Mouse (Mus musculus) midbrain, embryonic 11.5 days (tissue): ENCODE measurements at regions not wholly inside any gene's neighbourhood (a gene's known extent, or its start where the extent isn't known, plus 50 kb on each side); places are given as distances from the start of the nearest gene placed in this dataset.
A peak's percentile ranks its signal among the peaks of the same experiment; 100 is the strongest.
"Not testable (repeated sequence)": the region's sequence is repeated elsewhere in the genome, so short reads cannot be mapped to it uniquely, and the experiment has no call there.

Experiments used
- ATAC-seq: fragments of 200-750 bp; cut with Nextera tagmentation; 2 replicates; pipeline ENCODE4 v1.8.0; 2017; ENCODE audit warnings: moderate TSS enrichment, moderate library complexity; ENCODE audit not compliant: low FRiP score
- DNase-seq: peaks from one replicate; pipeline ENCODE4 v3.0.0; 2015; ENCODE audit warnings: low spot score; ENCODE audit errors: missing footprints
- H3K27ac ChIP-seq: fragments of 300-500 bp; sonication (generic); 2 replicates; pipeline ENCODE4 v1.5.1; 2014; ENCODE audit warnings: low read depth, low read length
- H3K27me3 ChIP-seq: fragments of 300-500 bp; sonication (generic); 2 replicates; pipeline ENCODE4 v1.6.1; 2014; ENCODE audit warnings: mild to moderate bottlenecking, low read length, moderate library complexity, mixed read lengths; ENCODE audit not compliant: control insufficient read depth, insufficient read depth
- H3K36me3 ChIP-seq: fragments of 300-500 bp; sonication (generic); 2 replicates; pipeline ENCODE4 v1.6.1; 2014; ENCODE audit warnings: mild to moderate bottlenecking, low read length, moderate library complexity, mixed read lengths; ENCODE audit not compliant: control insufficient read depth, insufficient read depth
- H3K4me1 ChIP-seq: fragments of 300-500 bp; sonication (generic); 2 replicates; pipeline ENCODE4 v1.6.1; 2014; ENCODE audit warnings: low read length; ENCODE audit not compliant: control insufficient read depth, insufficient read depth
- H3K4me2 ChIP-seq: fragments of 300-500 bp; sonication (generic); 2 replicates; pipeline ENCODE4 v1.6.1; 2014; ENCODE audit warnings: mild to moderate bottlenecking, moderate library complexity
- H3K4me3 ChIP-seq: fragments of 300-500 bp; sonication (generic); 2 replicates; pipeline ENCODE4 v1.5.1; 2014; ENCODE audit warnings: low read depth, low read length
- H3K9ac ChIP-seq: fragments of 300-500 bp; sonication (generic); 2 replicates; pipeline ENCODE4 v1.6.1; 2014; ENCODE audit warnings: low read length
- H3K9me3 ChIP-seq: fragments of 300-500 bp; sonication (generic); 2 replicates; pipeline ENCODE4 v1.6.1; 2016; ENCODE audit warnings: low read length; ENCODE audit not compliant: control insufficient read depth
- WGBS: fragments of 180-500 bp; shearing (Covaris S2); extraction: QIAGEN DNeasy Blood & Tissue Kit; methylation state at CpG from one replicate; pipeline ENCODE4 v1.1.7; 2014; 5-methylcytosine and 5-hydroxymethylcytosine counted together

DNA sequence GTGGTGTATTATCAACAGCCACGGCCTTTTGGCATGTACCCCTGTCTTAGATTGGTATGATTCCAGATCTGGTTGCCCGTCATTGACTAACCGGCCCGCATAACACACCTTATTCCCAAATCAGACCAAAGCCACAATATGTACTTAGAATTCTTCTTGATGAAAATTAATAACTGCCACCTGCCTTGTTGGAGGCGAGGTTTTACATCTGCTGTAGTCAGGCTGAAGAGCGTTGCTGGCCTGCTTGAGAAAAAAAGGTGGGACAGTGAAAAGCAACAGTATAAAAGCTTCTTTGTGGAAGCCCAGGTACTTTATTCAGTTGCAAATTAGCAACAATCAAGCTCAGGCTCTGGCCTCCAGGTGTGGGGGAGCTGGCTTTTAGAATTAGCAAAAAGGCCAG lies 223.6 kb upstream of the Car8 start:
- not testable (repeated sequence) for H3K4me1 ChIP-seq, H3K36me3 ChIP-seq, H3K27ac ChIP-seq, H3K27me3 ChIP-seq, DNase-seq, H3K4me2 ChIP-seq, ATAC-seq, H3K9ac ChIP-seq, H3K4me3 ChIP-seq, H3K9me3 ChIP-seq
- 91% methylated on average over 6 of the region's 6 CpGs for whole genome bisulfite sequencing

DNA sequence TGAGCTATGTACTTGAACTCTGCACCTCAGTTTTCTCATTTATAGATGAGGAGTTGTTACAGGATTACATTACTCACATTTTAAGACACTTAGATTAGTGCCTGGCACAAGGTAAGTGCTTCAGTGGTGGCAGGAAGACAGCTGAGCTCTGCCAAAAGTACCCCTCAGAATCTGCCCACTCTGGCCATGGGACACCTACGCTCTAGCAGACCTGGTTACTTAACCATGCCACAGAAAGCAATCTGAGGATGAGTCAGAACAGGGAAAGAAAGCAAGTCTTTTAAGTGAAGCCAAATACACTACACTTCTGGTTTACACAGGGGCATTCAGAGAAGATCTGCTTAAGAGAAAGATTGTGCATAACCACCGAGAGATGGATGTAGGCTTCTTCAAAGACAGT lies 215.5 kb upstream of the Car8 start:
- H3K4me3 ChIP-seq: no peak overlapping the region
- no peaks in the 10 kb centered on the region for H3K27me3 ChIP-seq
- H3K4me2 ChIP-seq: no peak overlapping the region
- H3K9ac ChIP-seq: no peak overlapping the region
- H3K27ac ChIP-seq: no peak overlapping the region
- H3K36me3 ChIP-seq: no peaks in the 10 kb centered on the region
- H3K9me3 ChIP-seq: no peaks in the 10 kb centered on the region
- DNase-seq: no peak
- no peaks in the 10 kb centered on the region for H3K4me1 ChIP-seq
- ATAC-seq: no peak
- WGBS: 90% methylated on average over 2 of the region's 2 CpGs

GRCm38 (mm10) chr4:8432393-8432792 lies 193.6 kb upstream of the Car8 start:
- no peak overlapping the region for H3K9ac ChIP-seq
- H3K4me2 ChIP-seq: no peak overlapping the region
- 0 out of 2 replicates have a peak, but pooled peaks cover 3% of the 10 kb centered on the region for H3K4me1 ChIP-seq
- H3K27ac ChIP-seq: no peak overlapping the region
- WGBS: 47% methylated on average over 2 of the region's 2 CpGs
- DNase-seq (peak; percentile 88), ATAC-seq (peak; percentile 70; the same call in 1 of the 2 replicates)
- H3K36me3 ChIP-seq: no peaks in the 10 kb centered on the region
- no peaks in the 10 kb centered on the region for H3K27me3 ChIP-seq
- H3K9me3 ChIP-seq: no peaks in the 10 kb centered on the region
- H3K4me3 ChIP-seq: no peak overlapping the region

GRCm38 (mm10) chr4:8431032-8431332 lies 192.1 kb upstream of the Car8 start:
- H3K36me3 ChIP-seq: no peaks in the 10 kb centered on the region
- no peak overlapping the region for H3K9ac ChIP-seq
- H3K27ac ChIP-seq: no peak overlapping the region
- H3K27me3 ChIP-seq: no peaks in the 10 kb centered on the region
- no peak overlapping the region for H3K4me2 ChIP-seq
- no peak for ATAC-seq
- 0 out of 2 replicates have a peak, but pooled peaks cover 3% of the 10 kb centered on the region for H3K4me1 ChIP-seq
- no peak for DNase-seq
- 61% methylated on average over 1 of the region's 1 CpGs for WGBS
- H3K4me3 ChIP-seq: no peak overlapping the region
- H3K9me3 ChIP-seq: no peaks in the 10 kb centered on the region

DNA sequence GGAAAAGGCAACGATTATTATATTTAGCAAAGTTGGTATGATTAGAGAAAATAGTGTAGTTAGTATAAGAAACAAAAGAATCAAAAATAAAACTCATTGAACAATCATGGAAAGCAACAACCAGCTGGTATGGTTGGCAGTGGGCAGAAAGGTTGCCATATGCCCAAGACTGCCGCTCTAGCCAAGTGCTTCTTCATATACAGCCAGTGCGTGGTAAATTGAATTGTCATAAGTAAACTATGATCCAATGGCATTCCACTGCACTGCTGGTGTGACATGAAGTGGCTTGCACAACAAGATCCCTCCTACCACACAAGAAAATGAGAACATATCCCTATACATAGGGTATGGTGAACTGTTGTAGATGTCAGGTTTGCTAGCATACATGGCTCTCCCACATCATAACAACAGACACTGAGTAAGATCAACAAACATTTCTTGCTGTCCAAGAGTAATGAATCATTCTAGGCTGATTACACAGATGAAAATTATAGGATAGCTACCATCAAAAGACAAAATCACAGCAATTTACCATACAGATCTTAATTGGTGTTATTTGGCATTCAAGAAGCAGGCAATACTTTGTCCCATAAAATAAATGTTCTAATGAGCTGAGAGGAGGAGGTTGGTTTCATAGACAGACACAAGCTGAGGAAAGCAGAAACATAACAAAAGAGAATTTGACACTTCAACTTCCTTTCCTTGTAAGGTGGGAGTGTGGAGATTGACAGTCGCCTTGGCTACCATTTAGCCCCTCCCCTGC lies 191.6 kb upstream of the Car8 start:
- Histone ChIP-seq H3K9me3 (no peaks in the 10 kb centered on the region), H3K4me1 (0 out of 2 replicates have a peak, but pooled peaks cover 3% of the 10 kb centered on the region), H3K27me3 (no peaks in the 10 kb centered on the region), H3K4me2 (no peak overlapping the region), H3K27ac (no peak overlapping the region), H3K36me3 (no peaks in the 10 kb centered on the region), H3K4me3 (no peak overlapping the region), H3K9ac (no peak overlapping the region)
- peak; percentile 47 for DNase-seq
- 88% methylated on average over 4 of the region's 4 CpGs for WGBS
- no peak for ATAC-seq

DNA sequence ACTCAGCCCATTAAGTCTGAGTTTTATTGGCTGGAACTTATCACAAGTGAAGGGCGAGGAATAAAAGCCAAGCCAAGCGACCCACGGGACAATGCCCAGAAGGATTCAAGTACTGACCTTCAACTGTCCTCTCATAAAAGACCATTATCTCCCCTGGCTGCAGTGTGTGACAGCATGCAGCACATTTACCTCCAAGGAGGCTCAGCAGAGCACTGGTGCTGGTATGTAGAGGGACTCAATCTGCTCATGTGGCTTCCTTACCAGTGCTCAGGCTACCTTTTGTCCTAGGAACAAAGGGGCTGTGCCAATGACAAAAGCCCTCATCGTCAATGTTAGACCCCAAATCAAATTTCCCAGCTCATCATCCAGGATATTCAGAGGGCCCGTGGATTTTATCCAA lies 190.9 kb upstream of the Car8 start:
- H3K27me3 ChIP-seq: no peaks in the 10 kb centered on the region
- no peak overlapping the region for H3K4me2 ChIP-seq
- 0 out of 2 replicates have a peak, but pooled peaks cover 3% of the 10 kb centered on the region for H3K4me1 ChIP-seq
- no peaks in the 10 kb centered on the region for H3K36me3 ChIP-seq
- no peaks in the 10 kb centered on the region for H3K9me3 ChIP-seq
- DNase-seq (peak; percentile 71), ATAC-seq (no peak)
- WGBS: 51% methylated on average over 5 of the region's 5 CpGs
- H3K4me3 ChIP-seq: no peak overlapping the region
- no peak overlapping the region for H3K27ac ChIP-seq
- H3K9ac ChIP-seq: no peak overlapping the region

DNA sequence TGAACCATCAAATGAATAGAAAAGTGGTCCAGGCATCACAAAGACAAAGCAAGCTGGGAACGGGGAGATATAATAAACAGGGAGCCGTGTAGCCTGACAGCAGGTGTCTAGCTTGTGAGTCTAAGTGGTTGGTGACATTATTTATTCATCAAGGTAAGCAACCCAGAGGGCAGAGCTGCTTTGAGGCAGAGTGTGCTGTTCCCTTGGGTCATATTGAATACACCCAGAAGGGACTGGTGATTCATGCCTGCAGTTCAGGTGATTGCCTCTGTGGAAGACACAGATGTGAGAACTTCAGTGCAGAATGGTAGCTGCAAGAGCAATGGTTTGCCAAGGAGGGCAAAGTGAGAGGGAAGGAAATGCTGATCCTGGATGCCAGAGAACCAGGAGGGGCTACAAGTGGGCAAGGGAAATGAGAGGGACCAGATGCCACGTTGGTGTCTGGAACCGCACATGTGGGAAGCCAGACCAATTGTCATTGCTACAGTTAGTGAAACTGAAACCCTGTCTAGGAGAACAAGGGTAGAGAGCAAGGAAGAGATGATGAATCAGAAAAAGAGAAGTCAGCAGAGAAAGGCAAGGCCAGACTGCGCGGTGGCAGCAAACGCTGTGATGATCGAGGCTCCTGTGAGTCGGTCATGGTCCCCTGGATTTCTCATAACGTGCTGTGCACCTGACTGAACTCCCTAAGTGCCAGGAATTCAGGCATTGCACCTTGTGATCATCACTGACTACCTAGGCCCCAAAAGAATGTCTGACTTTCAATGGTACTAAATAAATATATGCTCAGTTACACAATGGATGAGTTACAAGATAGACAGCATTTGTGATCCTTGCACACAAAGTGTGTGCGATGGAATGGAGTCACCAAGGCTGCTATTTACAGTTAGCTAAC lies 190.0 kb upstream of the Car8 start:
- 0 out of 2 replicates have a peak, but pooled peaks cover 3% of the 10 kb centered on the region for H3K4me1 ChIP-seq
- no peak overlapping the region for H3K4me2 ChIP-seq
- no peaks in the 10 kb centered on the region for H3K9me3 ChIP-seq
- ATAC-seq (no peak), DNase-seq (peak; percentile 81)
- H3K9ac ChIP-seq: no peak overlapping the region
- no peaks in the 10 kb centered on the region for H3K27me3 ChIP-seq
- no peak overlapping the region for H3K4me3 ChIP-seq
- H3K36me3 ChIP-seq: no peaks in the 10 kb centered on the region
- no peak overlapping the region for H3K27ac ChIP-seq
- 89% methylated on average over 11 of the region's 11 CpGs for WGBS

- no peaks in the 10 kb centered on the region for H3K27me3 ChIP-seq
- no peaks in the 10 kb centered on the region for H3K9me3 ChIP-seq
- WGBS: 78% methylated on average over 4 of the region's 4 CpGs
- H3K36me3 ChIP-seq: no peaks in the 10 kb centered on the region
- no peak overlapping the region for H3K9ac ChIP-seq
- ATAC-seq: no peak
- H3K4me3 ChIP-seq: no peak overlapping the region
- no peak overlapping the region for H3K4me2 ChIP-seq
- H3K27ac ChIP-seq: no peak overlapping the region
- peak; percentile 69 for DNase-seq
- H3K4me1 ChIP-seq: 0 out of 2 replicates have a peak, but pooled peaks cover 3% of the 10 kb centered on the region
Measured at GRCm38 (mm10) chr4:8427812-8428211, 189.0 kb upstream of the Car8 start.

GRCm38 (mm10) chr4:8423392-8424045 lies 184.7 kb upstream of the Car8 start:
- Histone ChIP-seq H3K4me3 (no peak overlapping the region), H3K4me2 (no peak overlapping the region), H3K9ac (no peak overlapping the region), H3K27me3 (no peaks in the 10 kb centered on the region), H3K27ac (no peak overlapping the region), H3K4me1 (no peaks in the 10 kb centered on the region), H3K36me3 (no peaks in the 10 kb centered on the region), H3K9me3 (no peaks in the 10 kb centered on the region)
- 72% methylated on average over 16 of the region's 16 CpGs for WGBS
- ATAC-seq (peak; percentile 29; the same call in 1 of the 2 replicates), DNase-seq (peak; percentile 80)
